21 mouse cellular contexts compared by ENCODE assay signal in the genomic region with DNA sequence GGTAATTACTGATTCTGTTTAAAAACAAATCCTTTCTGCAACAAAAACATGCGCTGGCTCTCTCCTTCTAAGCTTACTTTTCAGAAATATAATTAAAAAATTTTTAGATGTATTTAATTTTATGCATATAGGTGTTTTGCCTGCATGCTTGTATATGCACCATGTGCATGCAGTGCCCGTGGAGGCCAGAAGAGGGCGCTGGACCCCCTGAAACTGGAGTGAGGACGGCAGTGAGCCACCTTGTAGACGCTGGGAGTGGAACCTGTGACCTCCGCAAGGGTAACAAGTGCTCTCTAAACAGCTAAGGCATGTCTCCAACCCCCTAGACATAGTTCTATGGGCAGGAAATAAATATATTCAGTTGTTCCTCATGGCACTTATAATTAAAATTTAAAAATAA.
A peak's percentile ranks its signal among the peaks of the same experiment; 100 is the strongest.
DNase-seq lines count a peak whose midpoint lies in the region; ATAC-seq and TF ChIP-seq lines count a peak whose summit lies in the region.
"Had no signal": no experiment of that assay in that cellular context is flagged by ENCODE, and none has a peak within 500 bp of the region (broad histone marks: within the 10 kb centered on the region; RNA-seq: fewer than 3 reads in every experiment).

No protein-coding gene starts in this region.

- H3K27me3 ChIP-seq in kidney, postnatal 0 days (ENCODE audit: insufficient read depth, low read length), result no peaks in the 10 kb centered on the region
- no peaks in the 10 kb centered on the region for H3K27me3 ChIP-seq in lung, postnatal 0 days (replicated peaks; ENCODE audit: insufficient read depth, low read length)
- H3K27me3 ChIP-seq: embryonic facial prominence, embryonic 15.5 days; hindbrain, embryonic 15.5 days had no signal

- H3K36me3 ChIP-seq in kidney, postnatal 0 days (ENCODE audit: insufficient read depth, low read length), result no peaks in the 10 kb centered on the region
- no peaks in the 10 kb centered on the region for H3K36me3 ChIP-seq in lung, postnatal 0 days (ENCODE audit: insufficient read depth, low read length)
- H3K36me3 ChIP-seq: embryonic facial prominence, embryonic 15.5 days; hindbrain, embryonic 15.5 days; limb, embryonic 15.5 days had no signal

- no peak overlapping the region for H3K4me2 ChIP-seq in kidney, postnatal 0 days (ENCODE audit: low read length)
- H3K4me2 ChIP-seq in lung, postnatal 0 days (replicated peaks; ENCODE audit: low read depth, low read length), result no peak overlapping the region
- H3K4me2 ChIP-seq: embryonic facial prominence, embryonic 15.5 days; hindbrain, embryonic 15.5 days; limb, embryonic 15.5 days had no signal

- 76% methylated on average over 6 of the region's 6 CpGs for WGBS in kidney, postnatal 0 days
- 74% methylated on average over 6 of the region's 6 CpGs for WGBS in lung, postnatal 0 days

- no peaks in the 10 kb centered on the region for H3K9me3 ChIP-seq in kidney, postnatal 0 days (replicated peaks; ENCODE audit: low read length)
- H3K9me3 ChIP-seq in lung, postnatal 0 days (ENCODE audit: low read length), result no peaks in the 10 kb centered on the region
- H3K9me3 ChIP-seq: embryonic facial prominence, embryonic 15.5 days; hindbrain, embryonic 15.5 days; limb, embryonic 15.5 days had no signal

- TF ChIP-seq EP300 in lung, postnatal 0 days (IDR thresholded peaks at IDR 0.05), result no peak

- no peak overlapping the region for H3K9ac ChIP-seq in kidney, postnatal 0 days (ENCODE audit: low read depth, low read length)
- no peak overlapping the region for H3K9ac ChIP-seq in lung, postnatal 0 days (replicated peaks; ENCODE audit: low read depth)
- H3K9ac ChIP-seq: embryonic facial prominence, embryonic 15.5 days; hindbrain, embryonic 15.5 days; limb, embryonic 15.5 days had no signal

- no peak overlapping the region for H3K27ac ChIP-seq in kidney, postnatal 0 days
- no peak overlapping the region for H3K27ac ChIP-seq in lung, postnatal 0 days (ENCODE audit: low read length)
- H3K27ac ChIP-seq: embryonic facial prominence, embryonic 15.5 days; hindbrain, embryonic 15.5 days; limb, embryonic 15.5 days had no signal

- no peak for DNase-seq in kidney, postnatal 0 days (ENCODE audit: low spot score)
- no peak for DNase-seq in kidney, adult 8-10 months
- no peak for DNase-seq in lung, postnatal 0 days (ENCODE audit: low spot score)
- DNase-seq in lung, postnatal 14 days, result no peak
- peak; percentile 46 for DNase-seq in R1 (ENCODE audit: low read depth, low spot score)
- DNase-seq in brain, embryonic 14.5 days (ENCODE audit: low read depth), result no peak
- no peak for DNase-seq in ovary, postnatal 14 days (ENCODE audit: low spot score)
- DNase-seq: adrenal gland, adult 2 months; cerebellum, adult 11 months; cerebellum, postnatal 14 days; heart, postnatal 36 days; kidney, adult 11 months; kidney, postnatal 10 days; lung, postnatal 36 days; right cerebral cortex, postnatal 4 days; thymus, adult 18-20 months; thymus, postnatal 4 days had no signal

- H3K4me1 ChIP-seq in kidney, postnatal 0 days (replicated peaks; ENCODE audit: insufficient read depth, low read length), result no peaks in the 10 kb centered on the region
- H3K4me1 ChIP-seq in lung, postnatal 0 days (ENCODE audit: insufficient read depth, low read depth, low read length), result no peaks in the 10 kb centered on the region

- TF ChIP-seq CTCF in kidney, postnatal 0 days (IDR thresholded peaks at IDR 0.05; ENCODE audit: low read depth), result peak; percentile 35; the same call in 1 of the 2 replicates
- peak; percentile 22 for TF ChIP-seq CTCF in lung, postnatal 0 days (IDR thresholded peaks at IDR 0.05)
- TF ChIP-seq CTCF in brain, embryonic 14.5 days (IDR thresholded peaks at IDR 0.05; ENCODE audit: borderline replicate concordance, extremely low read depth, insufficient read depth, insufficient read length), result peak; percentile 28; the same call in 1 of the 2 replicates

- H3K4me3 ChIP-seq in kidney, postnatal 0 days (replicated peaks; ENCODE audit: low read depth, low read length), result no peak overlapping the region
- H3K4me3 ChIP-seq in lung, postnatal 0 days (ENCODE audit: low read depth, low read length), result no peak overlapping the region
- H3K4me3 ChIP-seq: embryonic facial prominence, embryonic 15.5 days; hindbrain, embryonic 15.5 days; limb, embryonic 15.5 days had no signal

- no peak for TF ChIP-seq POLR2A in brain, embryonic 14.5 days (IDR thresholded peaks at IDR 0.05; ENCODE audit: borderline replicate concordance, extremely low read depth, insufficient read depth, insufficient read length, poor library complexity, severe bottlenecking)

- ATAC-seq in kidney, postnatal 0 days (replicated peaks; ENCODE audit: low FRiP score, low read depth), result no peak
- no peak for ATAC-seq in lung, postnatal 0 days
- ATAC-seq: forebrain, embryonic 16.5 days had no signal
